Mouse (Mus musculus) urinary bladder, postnatal 25 days (tissue): ENCODE data around the gene Atp13a1.

Experiments
- DNase-seq: peaks from one replicate; pipeline ENCODE4 v3.0.0; 2022; ENCODE audit warnings: low spot score

Atp13a1 gene

DNA sequence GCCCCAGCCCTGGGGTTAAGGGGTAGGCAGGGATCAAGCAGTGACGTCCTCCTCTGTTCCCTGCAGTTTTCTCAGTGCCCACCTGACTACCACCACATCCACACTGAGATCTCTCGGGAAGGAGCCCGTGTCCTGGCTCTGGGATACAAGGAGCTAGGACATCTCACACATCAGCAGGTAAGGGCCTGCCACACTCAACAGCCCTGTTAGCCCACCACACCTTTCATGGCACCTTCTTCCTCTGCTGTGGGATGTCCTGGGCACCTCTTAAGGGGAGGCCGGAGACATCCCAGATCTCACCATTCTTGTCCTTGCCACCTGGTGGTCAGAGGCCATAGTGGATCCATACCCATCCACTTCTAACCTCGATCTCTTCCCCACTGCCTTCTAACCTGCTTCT lies 9.0 kb downstream of the Atp13a1 start:
- DNase-seq: no peak

- DNase-seq: peak; percentile 1
Measured at GRCm38 (mm10) chr8:69801796-69802195, 10.8 kb downstream of the Atp13a1 start.

GRCm38 (mm10) chr8:69802216-69802615 lies 11.3 kb downstream of the Atp13a1 start:
- peak; percentile 1 for DNase-seq

- peak; percentile 2 for DNase-seq
Measured at GRCm38 (mm10) chr8:69803366-69803765, 12.4 kb downstream of the Atp13a1 start.

- peak; percentile 1 for DNase-seq
Measured at GRCm38 (mm10) chr8:69804537-69804936, 13.6 kb downstream of the Atp13a1 start.

DNA sequence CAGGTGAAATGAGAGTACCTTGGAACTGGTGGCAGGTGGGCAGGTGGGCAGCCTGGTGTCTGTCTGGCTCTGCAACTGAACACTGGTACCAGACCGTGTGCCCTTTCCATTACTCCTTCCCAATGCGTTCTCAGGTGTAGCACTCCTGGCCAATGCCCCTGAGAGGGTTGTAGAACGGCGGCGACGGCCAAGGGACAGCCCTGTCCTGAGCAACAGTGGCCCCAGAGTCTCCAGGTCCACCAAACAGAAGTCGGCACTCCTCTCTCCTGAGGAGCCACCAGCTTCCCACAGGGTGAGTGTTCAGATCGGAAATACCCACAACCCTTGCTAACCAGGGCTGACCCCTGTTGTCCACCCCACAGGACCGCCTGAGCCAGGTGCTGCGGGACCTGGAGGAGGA lies 14.1 kb downstream of the Atp13a1 start:
- no peak for DNase-seq

DNA sequence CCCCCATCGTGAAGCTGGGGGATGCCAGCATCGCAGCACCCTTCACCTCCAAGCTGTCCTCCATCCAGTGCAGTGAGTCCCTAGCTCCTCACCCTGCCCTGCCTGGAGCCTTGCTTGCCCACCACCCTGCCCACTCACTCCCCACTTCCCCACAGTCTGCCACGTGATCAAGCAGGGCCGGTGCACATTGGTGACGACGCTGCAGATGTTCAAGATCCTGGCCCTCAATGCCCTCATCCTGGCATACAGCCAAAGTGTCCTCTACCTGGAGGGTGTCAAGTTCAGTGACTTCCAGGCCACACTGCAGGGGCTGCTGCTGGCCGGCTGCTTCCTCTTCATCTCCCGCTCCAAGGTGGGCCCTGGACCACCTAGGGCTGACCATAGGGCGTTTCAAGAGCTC lies 14.5 kb downstream of the Atp13a1 start:
- DNase-seq: no peak

DNA sequence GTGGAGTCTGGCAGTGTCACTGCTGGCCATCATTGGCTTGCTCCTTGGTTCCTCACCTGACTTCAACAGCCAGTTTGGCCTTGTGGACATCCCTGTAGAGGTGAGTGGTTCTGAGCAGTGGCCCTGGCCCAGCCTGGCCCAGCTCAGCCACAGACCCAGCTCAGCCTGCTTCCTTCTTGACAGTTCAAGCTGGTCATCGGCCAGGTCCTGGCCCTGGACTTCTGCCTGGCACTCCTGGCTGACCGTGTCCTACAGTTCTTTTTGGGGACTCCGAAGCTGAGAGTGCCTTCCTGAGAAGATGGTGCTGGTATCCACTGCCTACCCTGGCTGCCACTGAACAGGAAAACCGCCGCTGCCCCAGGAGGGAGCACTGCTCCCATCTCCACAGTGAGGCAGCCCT lies 16.3 kb downstream of the Atp13a1 start:
- DNase-seq: no peak

DNA sequence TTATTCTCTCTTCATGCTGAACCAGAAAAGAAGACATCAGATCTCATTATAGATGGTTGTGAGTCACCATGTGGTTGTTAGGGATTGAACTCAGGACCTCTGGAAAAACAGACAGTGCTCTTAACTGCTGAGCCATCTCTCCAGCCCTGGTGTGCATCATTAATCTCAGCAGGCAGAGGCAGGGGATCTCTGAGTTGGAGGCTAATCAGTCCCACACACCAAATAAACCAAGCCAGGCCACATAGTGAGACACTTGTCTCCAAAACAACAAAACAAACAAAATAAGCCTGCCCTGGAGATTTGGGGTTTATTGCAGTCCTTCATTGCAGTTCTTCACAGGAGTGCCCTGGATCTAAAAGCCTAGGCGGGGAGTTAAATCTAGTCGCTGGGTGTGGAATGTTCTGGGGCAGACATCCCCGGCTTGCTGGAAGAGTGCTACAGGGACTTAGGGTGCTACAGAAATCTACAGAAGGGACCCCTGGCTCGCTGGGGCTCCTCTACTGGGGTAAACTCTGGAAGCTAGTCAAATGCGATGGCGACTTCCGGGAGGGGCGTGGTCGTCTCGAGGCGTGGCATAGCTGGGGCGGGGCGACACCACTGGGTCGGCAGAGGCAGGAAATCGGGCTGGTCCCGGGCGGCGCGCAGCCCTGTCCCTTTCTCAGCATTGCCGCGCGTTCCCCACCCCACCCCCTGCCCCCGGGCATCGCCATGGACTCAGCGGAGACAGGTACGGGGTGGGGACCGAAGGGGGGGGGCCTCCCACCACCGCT lies 17.3 kb downstream of the Atp13a1 start, which contains the start of gene Gmip:
Gene Gmip, plus strand, starts transcription at position 586 of the 770 bp plus-strand sequence.
- peak; percentile 77 for DNase-seq

DNA sequence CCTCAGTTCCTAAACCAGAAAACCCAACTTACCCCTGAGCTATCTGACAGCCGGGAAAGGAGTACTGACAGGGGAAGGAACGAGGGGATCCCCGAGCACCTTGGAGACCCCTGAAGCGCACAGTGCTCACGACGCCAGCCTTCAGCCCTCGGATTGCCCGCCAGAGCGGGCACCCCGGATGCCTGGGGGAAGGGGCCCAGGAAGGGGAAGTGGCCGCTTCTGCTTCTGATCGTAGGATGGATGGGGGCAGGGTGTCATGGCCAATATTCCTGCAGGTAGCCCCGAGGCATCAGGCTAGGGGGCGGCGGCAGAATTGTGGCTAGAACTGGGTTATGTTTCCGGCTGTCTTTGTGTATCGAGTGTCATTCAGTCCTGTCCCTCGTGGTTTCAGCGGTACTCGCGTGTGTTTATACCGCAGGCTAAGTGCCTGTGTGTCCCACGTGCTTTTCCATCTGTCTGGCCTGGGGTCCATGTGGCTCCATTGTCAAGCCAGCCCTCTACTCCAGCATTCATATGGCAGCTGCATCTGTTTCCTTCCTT lies 18.0 kb downstream of the Atp13a1 start:
- DNase-seq: no peak

DNA sequence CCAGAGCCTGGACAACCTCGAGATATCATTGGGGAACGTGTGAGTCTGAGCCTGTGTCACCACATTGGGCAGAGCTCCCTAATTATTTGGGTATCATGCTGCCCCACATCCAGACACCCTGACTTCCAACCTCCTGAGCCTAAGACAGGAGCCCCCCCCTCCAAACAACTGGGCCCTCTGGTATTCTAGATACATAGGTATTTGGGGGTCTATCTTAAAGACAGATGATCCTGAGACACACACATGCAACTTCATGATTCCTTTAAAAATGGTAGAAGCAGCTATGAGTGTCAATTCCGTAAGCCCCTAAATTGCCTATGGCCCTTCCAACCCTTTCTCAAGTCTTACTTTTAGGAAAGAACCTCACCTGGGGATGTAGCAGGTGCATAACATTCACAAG lies 18.9 kb downstream of the Atp13a1 start:
- no peak for DNase-seq

DNA sequence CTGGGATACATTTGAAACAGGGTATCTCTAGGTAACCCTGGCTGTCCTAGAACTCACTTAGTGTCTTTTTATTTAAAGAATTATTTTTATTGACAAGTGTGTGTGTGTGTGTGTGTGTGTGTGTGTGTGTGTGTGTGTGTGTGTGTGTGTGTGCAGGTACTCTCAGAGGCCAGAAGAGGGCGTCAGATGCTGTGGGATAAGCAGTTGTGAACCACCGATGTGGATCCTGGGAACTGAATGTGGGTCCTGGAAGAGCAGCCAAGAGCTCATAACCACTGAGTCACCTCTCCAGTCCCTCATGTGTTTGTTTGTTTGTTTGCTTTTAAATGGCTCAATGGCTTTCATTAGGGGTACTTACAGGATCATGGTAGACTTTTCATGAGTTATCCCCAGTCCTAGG lies 23.9 kb downstream of the Atp13a1 start:
- no peak for DNase-seq

- no peak for DNase-seq
Measured at GRCm38 (mm10) chr8:69815396-69815795, 24.4 kb downstream of the Atp13a1 start.

GRCm38 (mm10) chr8:69820466-69820865 lies 29.5 kb downstream of the Atp13a1 start:
- no peak for DNase-seq

- peak; percentile 28 for DNase-seq
Measured at GRCm38 (mm10) chr8:69821971-69822385, 31.0 kb downstream of the Atp13a1 start.

DNA sequence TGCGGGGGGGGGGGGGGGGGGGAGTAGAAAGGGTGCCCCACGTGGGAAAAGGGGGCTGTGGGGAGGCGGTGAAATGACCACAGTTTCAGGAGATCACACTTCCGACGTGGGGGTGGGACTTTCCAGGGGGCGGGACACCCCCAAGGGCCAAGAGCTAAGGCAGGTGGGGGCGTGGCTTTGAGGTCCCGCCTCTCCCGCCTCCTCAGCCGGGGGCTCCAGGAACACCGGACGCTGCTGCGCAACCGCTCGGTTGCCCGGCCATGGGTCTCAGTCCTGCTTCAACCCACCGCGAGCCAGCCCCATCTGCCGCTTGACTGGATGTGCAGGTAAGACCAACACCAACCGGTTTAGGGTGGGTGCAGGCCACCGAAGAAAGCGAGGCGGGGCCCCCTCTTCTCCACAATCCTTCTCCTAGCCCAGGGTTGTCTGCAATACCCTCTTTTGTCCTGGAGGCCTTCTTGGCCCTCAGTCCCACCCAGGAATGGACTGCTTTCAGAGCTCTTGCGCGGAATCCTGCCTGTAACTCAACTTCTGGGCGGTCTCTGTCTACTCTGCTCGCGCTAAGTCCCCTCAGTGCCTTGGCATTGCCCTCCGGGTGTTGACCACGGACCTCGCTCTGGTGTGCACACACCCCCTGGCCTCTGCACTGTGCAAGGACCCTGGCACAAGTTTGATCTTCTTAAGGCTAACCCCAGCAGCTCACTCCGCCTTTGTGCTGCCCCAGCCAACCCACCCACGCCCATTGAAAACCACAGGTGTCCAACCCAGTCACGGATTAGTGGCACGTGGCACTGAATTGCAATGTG lies 31.6 kb downstream of the Atp13a1 start, which contains the start of gene Lpar2:
Gene Lpar2, plus strand, starts transcription at position 44 of the 806 bp plus-strand sequence.
- DNase-seq: peak; percentile 58

- DNase-seq: no peak
Measured at GRCm38 (mm10) chr8:69826371-69826770, 35.4 kb downstream of the Atp13a1 start.

DNA sequence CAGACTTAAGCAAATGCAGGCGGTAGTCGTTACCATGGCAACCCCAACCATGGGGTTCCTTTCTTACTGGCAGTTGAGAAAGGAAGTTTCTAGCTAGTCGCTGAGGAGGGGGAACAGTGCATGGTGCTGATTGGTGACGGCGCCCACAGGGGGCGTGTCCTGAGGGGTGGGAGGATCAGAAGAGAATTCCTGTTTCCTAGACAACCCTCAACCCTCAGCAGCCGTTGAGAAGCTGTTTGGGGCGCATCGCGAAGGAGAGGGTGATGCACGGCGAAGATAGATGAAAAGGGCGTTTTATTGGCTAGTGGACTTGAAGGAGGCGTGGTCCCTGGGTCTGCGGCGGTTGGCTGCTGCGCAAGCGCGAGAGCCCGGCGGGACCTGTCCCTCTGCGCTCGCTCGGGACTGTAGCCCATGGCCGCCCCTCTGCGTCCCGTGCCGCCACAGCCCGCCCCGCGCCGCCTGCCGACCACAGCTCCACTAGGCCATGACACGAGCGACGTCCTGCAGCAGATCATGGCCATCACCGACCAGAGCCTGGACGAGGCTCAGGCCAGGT lies 41.4 kb downstream of the Atp13a1 start, which contains the start of gene Pbx4:
Gene Pbx4, plus strand, starts transcription at position 194 of the 556 bp plus-strand sequence.
- peak; percentile 52 for DNase-seq

DNA sequence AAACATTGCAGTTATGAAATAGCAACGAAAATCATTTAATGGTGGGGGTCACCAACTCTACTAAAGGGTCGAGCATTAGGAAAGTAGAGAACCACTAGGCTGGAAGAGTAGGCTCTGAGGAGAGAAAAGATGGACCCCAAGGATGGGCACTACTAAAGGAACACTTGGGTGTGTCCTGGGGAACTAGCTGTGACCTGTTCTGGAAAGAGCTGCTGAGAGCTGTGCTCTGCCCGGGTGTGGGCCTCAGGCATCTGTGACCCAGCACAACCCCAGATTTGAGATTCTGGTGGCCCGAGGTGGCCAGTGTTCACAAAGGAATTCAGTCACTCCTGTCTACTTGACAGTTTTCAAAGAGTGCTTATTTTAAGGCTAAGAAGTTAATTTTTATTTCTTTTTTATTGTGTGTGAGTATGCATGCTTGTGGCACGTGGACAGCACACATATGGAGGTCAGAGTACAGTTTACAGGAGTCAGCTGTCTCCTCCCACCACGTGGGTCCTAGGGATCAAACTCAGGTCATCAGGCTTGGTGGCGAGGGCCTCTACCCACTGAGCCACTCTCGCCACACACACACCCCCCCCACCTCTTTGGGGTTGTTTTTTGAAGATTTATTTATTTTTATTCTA lies 46.2 kb downstream of the Atp13a1 start:
- DNase-seq: no peak

- DNase-seq: no peak
Measured at GRCm38 (mm10) chr8:69847167-69848065, 56.5 kb downstream of the Atp13a1 start.

GRCm38 (mm10) chr8:69848951-69849350 lies 58.0 kb downstream of the Atp13a1 start:
- peak; percentile 51 for DNase-seq
